Mouse (Mus musculus): ENCODE results near the gene Zswim1. TPM values are rescaled to one million over a fixed set of nuclear protein-coding genes. Genes with fewer than 3 reads are reported as not detected.

The Zswim1 gene
- 24.9 and 29.2 TPM in 2 replicates for polyA plus RNA-seq (2015; fragmentation: Nextera tagmentation; extraction: Ambion mirVana)

DNA sequence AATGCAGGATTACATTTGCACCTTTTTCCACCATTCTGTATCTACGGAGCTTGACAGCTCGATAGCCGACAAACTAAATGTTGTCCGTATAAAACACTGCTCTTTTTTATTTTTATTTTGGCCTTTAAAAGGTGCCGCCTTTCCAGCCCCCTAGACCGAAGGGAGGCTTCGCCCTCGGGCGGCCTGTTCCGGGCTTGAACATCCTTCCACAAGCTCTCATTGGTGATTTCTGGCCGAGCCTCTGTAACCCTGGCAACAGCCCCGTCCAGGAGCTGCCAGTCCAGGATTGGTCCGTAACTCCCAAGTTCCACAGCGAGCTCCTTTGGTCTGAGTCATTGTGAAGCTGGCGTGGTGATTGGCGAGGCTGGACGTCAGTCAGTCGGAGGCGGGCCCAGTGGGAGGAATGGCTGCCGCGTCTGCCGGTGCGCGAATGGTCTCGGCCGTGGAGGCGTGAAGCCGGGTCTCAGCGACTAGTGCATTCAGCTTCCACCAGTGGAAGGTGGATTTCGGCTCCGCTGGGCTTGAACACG lies at the start of gene Zswim1:
TSS of gene Zswim1 (plus strand) at position 51 of the 530 bp plus-strand sequence.
- H3K27me3 ChIP-seq: no peaks in the 10 kb centered on the region
- peak within 1 kb of the TSS; percentile 64 for H3K4me3 ChIP-seq
- H3K9me3 ChIP-seq: no peaks in the 10 kb centered on the region
- H3K4me1 ChIP-seq (replicated peaks): peaks cover 28% of the 10 kb centered on the region
- peak within 1 kb of the TSS; percentile 82 for H3K9ac ChIP-seq
- ATAC-seq (ENCODE audit: low FRiP score, low read depth): peak; percentile 98
- peaks cover 27% of the 10 kb centered on the region for H3K36me3 ChIP-seq
- H3K4me2 ChIP-seq: peak within 1 kb of the TSS; percentile 60
- under 1% methylated on average over 32 of the region's 32 CpGs for WGBS
- peak within 1 kb of the TSS; percentile 92 for H3K27ac ChIP-seq (replicated peaks)

DNA sequence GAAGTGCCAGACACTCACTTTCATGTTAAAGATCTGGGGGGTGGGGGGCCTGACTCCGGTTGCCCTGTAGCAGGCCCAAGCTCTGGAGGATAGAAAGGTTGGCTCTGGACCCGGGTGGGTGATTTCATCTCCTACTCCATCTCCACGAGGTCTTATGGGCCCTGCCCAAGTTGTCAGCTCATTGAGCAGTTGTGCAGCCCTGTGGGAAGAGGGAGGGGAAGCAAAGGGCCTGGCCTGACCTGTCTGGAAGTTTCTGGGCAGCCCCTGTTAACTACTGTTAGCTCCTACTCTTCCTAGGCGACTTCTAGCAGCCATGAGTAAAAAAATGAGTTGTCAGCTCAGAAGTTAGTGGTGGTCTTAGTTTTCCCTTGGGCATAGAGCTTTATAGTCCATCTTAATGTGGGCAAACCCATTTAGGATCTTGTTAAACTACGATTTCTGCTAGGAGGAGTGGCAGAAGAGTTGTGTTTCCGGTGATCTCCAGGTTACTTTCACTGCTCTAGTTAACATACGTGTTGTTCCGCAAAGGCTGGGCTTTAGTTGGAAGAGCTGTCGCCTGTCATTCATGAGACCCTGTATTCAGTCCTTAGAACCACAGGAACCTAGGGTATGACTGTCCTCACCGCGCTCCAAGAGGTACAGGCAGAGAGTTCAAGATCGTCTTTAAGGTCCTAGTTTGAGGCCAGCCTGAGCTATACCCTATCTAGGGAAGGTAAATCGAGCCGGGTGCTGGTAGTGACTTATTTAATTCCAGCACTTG lies 49.1 kb upstream of the Zswim1 start:
- H3K4me3 ChIP-seq: no peak overlapping the region
- WGBS: 79% methylated on average over 14 of the region's 14 CpGs

DNA sequence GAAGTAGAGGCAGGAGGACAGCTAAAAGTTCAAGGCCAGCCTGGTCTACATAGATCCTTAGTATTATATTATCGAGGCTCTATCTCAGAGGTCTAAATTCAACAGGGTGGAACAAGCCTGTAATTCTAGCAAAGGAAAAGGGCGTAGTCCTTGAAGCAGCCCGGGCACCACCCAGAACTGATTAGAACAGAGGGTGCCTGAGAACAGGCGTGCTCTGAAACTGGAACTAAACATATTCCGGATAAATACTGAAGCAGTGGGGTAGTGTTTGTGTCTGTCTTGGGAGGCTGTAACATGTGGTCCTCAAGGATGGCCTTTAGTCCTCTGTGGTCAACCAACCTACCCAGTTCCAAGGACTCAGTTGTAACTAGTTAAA lies 48.5 kb upstream of the Zswim1 start:
- H3K4me1 ChIP-seq (replicated peaks): peaks cover 10% of the 10 kb centered on the region
- no peak for ATAC-seq (ENCODE audit: low FRiP score, low read depth)
- WGBS: 88% methylated on average over 5 of the region's 5 CpGs

More for the DNA sequence above, 49.1 kb upstream of the Zswim1 start:
- Histone ChIP-seq H3K4me2 (no peak overlapping the region), H3K4me1 (replicated peaks) (peaks cover 10% of the 10 kb centered on the region), H3K9me3 (no peaks in the 10 kb centered on the region), H3K9ac (no peak overlapping the region), H3K27me3 (no peaks in the 10 kb centered on the region), H3K27ac (replicated peaks) (no peak overlapping the region), H3K36me3 (no peaks in the 10 kb centered on the region)
- ATAC-seq (ENCODE audit: low FRiP score, low read depth): no peak

DNA sequence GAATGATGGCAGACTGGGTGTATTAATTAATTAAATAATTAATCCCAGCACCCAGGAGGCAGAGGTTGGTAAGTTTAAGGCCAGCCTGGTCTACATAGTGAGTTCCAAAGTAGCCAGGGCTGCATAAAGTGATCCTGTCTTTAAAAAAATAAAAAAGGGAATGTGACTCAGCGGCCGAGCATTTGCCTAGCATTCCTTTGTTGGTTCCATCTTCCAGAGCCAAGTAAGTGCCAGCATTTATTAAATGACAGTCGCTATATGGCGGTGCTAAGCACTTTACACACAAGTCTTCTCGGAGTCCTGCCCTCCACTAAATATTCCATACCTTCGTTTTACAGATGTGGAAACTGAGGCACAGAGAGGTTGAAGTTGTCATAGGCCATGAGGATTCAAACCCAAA lies 46.4 kb upstream of the Zswim1 start:
- H3K9ac ChIP-seq: no peak overlapping the region
- no peak overlapping the region for H3K4me2 ChIP-seq
- H3K27me3 ChIP-seq: no peaks in the 10 kb centered on the region
- no peaks in the 10 kb centered on the region for H3K9me3 ChIP-seq
- no peak overlapping the region for H3K4me3 ChIP-seq
- no peak for ATAC-seq (ENCODE audit: low FRiP score, low read depth)
- no peaks in the 10 kb centered on the region for H3K36me3 ChIP-seq
- H3K4me1 ChIP-seq (replicated peaks): no peaks in the 10 kb centered on the region
- 92% methylated on average over 6 of the region's 6 CpGs for WGBS
- H3K27ac ChIP-seq (replicated peaks): no peak overlapping the region

More for the DNA sequence above, 48.5 kb upstream of the Zswim1 start:
- Histone ChIP-seq H3K4me2 (no peak overlapping the region), H3K27me3 (no peaks in the 10 kb centered on the region), H3K4me3 (no peak overlapping the region), H3K9me3 (no peaks in the 10 kb centered on the region), H3K36me3 (no peaks in the 10 kb centered on the region), H3K27ac (replicated peaks) (no peak overlapping the region), H3K9ac (no peak overlapping the region)

DNA sequence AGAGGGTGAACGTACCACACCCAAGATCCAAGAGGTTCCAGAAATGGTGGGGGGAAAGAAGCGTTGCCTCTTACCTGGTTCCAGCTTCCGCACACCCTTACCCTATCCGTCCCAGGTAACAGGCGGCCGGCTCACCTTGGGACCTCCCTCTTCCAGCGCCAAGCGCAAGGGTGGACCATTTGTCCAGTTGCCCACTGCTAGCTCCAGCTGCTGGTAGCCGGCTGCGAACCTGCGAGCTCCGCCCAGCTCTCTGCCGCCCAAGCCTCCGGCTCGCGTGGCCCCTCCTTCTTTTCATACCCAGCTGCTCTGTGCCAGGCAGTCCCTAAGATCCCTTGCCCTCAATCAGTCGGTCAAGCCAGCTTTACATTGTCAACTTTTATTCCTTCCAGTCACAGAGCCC lies 45.7 kb upstream of the Zswim1 start:
- Histone ChIP-seq H3K4me1 (replicated peaks) (no peaks in the 10 kb centered on the region), H3K27ac (replicated peaks) (no peak overlapping the region), H3K4me2 (no peak overlapping the region), H3K9ac (no peak overlapping the region), H3K4me3 (no peak overlapping the region), H3K9me3 (no peaks in the 10 kb centered on the region), H3K36me3 (no peaks in the 10 kb centered on the region), H3K27me3 (no peaks in the 10 kb centered on the region)
- WGBS: 72% methylated on average over 17 of the region's 17 CpGs
- no peak for ATAC-seq (ENCODE audit: low FRiP score, low read depth)

DNA sequence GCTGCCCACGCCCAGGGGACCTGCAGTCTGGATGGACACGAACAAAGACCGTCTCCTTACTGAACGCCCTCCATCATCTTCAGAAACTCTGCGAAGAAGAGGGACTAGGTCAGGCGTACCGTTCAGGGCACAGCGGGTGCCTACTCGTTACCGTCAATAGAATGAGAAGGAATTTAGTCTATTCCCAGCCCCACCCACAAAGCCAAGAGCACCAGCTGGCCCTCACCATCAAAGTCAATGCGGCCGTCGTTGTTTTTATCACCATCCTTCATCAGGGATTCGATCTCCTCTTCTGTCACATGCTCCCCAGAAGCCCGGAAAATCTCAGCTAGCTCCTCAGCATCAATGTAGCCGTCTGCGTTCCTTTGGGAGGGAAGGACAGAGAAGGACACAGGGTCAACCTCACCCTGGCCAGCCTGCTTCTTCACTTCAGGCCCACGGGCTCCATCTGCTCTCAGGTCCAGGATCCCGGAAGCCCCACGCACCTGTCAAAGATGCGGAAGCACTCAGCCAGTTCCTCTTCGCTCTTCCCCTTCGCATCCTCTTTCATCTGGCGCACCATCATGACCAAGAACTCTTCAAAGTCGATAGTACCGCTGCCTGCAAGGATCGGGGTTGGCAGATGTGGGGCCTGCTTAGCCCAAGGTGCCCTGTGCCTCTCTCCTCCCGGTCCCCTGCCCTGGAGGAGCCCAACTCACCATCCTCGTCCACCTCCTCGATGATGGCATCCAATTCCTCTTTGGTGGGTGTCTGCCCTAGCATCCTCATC lies 45.1 kb upstream of the Zswim1 start:
- no peaks in the 10 kb centered on the region for H3K36me3 ChIP-seq
- no peaks in the 10 kb centered on the region for H3K27me3 ChIP-seq
- no peaks in the 10 kb centered on the region for H3K4me1 ChIP-seq (replicated peaks)
- no peak overlapping the region for H3K4me2 ChIP-seq
- H3K4me3 ChIP-seq: no peak overlapping the region
- ATAC-seq (ENCODE audit: low FRiP score, low read depth): no peak
- H3K9ac ChIP-seq: no peak overlapping the region
- H3K27ac ChIP-seq (replicated peaks): no peak overlapping the region
- WGBS: 82% methylated on average over 30 of the region's 30 CpGs
- H3K9me3 ChIP-seq: no peaks in the 10 kb centered on the region

DNA sequence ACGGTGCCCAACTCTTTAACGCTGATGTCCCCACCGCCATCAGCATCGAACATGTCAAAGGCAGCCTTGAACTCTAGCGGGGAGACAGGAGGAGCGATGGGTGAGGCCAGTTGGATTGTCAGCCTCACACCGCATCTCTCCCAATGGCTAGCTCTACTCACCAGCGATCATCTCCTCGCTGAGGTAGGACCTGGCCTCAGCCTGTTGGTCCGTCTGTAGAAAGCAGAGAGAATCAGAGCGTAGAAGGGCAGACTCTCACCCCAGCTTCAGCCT lies 44.5 kb upstream of the Zswim1 start:
- H3K9ac ChIP-seq: no peak overlapping the region
- no peak for ATAC-seq (ENCODE audit: low FRiP score, low read depth)
- H3K4me3 ChIP-seq: no peak overlapping the region
- no peak overlapping the region for H3K27ac ChIP-seq (replicated peaks)
- no peaks in the 10 kb centered on the region for H3K4me1 ChIP-seq (replicated peaks)
- H3K27me3 ChIP-seq: no peaks in the 10 kb centered on the region
- no peaks in the 10 kb centered on the region for H3K36me3 ChIP-seq
- H3K9me3 ChIP-seq: no peaks in the 10 kb centered on the region
- 91% methylated on average over 11 of the region's 11 CpGs for WGBS
- no peak overlapping the region for H3K4me2 ChIP-seq

DNA sequence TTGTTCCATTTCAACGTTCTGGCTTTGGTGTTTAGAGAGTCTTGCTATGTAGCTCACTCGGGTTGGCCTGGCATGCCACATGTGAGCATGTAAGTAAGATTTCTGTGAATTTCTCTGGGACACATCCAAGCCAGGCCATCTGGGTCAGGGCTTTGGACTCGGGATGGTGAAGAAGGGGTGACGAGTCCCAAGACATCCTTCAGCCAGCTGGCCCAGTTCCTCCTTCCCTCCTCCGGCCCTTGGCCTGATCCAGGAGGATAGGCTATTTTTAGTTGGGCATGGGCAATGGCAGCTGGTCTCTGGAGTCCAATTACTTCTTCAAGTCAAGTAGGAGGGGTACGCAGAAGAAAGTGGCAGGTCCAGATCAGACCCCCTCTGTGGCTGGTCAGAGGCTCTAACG lies 43.7 kb upstream of the Zswim1 start:
- ATAC-seq (ENCODE audit: low FRiP score, low read depth): no peak
- 85% methylated on average over 7 of the region's 7 CpGs for WGBS
- H3K9me3 ChIP-seq: no peaks in the 10 kb centered on the region

DNA sequence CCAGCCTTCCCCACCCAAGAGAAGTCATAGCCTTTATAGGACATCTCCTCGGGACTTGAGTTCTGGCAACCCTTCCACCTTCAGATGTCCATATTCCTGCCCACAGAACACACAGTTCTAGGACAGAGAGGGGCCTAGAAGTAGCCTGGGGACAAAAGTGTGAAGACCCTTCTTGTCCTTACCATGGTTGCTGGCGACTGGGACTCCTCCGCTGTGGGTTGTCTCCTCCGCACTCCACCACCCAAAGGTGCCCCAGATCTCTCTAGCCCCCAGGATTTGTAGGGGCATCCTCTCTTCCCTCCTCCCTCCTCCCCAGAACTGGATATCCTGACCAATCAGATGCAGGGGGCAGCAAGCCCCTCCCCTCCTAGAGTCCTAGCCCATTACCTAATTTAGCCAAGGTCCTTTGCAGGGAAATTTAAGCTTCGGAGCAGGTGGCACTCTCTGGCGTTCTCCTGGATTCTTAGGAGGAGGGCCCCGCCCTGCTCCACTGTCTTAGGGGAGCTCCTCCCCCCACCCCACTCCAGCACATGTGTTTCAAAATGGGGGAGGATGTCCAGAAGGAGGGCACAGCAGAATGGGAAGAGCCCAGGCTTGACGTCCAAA lies 42.9 kb upstream of the Zswim1 start, which contains the start of gene Tnnc2:
TSS of gene Tnnc2 (minus strand) at position 487 of the 606 bp plus-strand sequence.
- no peaks in the 10 kb centered on the region for H3K36me3 ChIP-seq
- H3K9ac ChIP-seq: no peak within 1 kb of the TSS
- no peaks in the 10 kb centered on the region for H3K27me3 ChIP-seq
- H3K27ac ChIP-seq (replicated peaks): no peak within 1 kb of the TSS
- peaks cover under 1% of the 10 kb centered on the region for H3K4me1 ChIP-seq (replicated peaks)
- H3K9me3 ChIP-seq: no peaks in the 10 kb centered on the region
- WGBS: 69% methylated on average over 8 of the region's 8 CpGs
- H3K4me2 ChIP-seq: no peak within 1 kb of the TSS
- no peak within 1 kb of the TSS for H3K4me3 ChIP-seq
- ATAC-seq (ENCODE audit: low FRiP score, low read depth): no peak

More for the DNA sequence above, 43.7 kb upstream of the Zswim1 start:
- no peak overlapping the region for H3K9ac ChIP-seq
- H3K4me1 ChIP-seq (replicated peaks): no peaks in the 10 kb centered on the region
- no peak overlapping the region for H3K27ac ChIP-seq (replicated peaks)
- no peaks in the 10 kb centered on the region for H3K36me3 ChIP-seq
- no peak overlapping the region for H3K4me3 ChIP-seq
- H3K27me3 ChIP-seq: no peaks in the 10 kb centered on the region
- H3K4me2 ChIP-seq: no peak overlapping the region

DNA sequence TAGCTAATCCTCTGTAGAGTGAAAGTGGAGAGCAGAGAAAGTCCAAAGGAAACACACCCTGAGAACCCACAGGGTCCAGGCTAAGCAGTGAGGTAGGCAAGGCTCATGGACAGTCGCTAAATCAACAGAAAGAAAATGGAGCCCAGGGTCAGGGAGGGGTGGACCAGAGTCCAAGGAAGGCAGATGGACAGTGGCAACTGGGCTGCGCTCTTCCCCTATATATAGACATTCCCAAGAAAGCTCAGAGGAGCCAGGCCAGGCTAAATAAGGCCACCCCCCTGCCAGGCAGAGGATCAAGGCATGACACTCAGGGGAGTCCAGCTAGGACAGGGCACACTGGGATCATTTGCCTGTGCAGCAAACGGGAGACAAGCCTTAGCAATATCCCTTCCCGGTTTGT lies 40.6 kb upstream of the Zswim1 start:
- Histone ChIP-seq H3K9me3 (no peaks in the 10 kb centered on the region), H3K4me2 (no peak overlapping the region), H3K36me3 (no peaks in the 10 kb centered on the region), H3K4me3 (no peak overlapping the region), H3K9ac (no peak overlapping the region), H3K27ac (replicated peaks) (no peak overlapping the region), H3K4me1 (replicated peaks) (peaks cover 12% of the 10 kb centered on the region), H3K27me3 (no peaks in the 10 kb centered on the region)
- no peak for ATAC-seq (ENCODE audit: low FRiP score, low read depth)
- whole genome bisulfite sequencing: 76% methylated on average over 4 of the region's 4 CpGs

DNA sequence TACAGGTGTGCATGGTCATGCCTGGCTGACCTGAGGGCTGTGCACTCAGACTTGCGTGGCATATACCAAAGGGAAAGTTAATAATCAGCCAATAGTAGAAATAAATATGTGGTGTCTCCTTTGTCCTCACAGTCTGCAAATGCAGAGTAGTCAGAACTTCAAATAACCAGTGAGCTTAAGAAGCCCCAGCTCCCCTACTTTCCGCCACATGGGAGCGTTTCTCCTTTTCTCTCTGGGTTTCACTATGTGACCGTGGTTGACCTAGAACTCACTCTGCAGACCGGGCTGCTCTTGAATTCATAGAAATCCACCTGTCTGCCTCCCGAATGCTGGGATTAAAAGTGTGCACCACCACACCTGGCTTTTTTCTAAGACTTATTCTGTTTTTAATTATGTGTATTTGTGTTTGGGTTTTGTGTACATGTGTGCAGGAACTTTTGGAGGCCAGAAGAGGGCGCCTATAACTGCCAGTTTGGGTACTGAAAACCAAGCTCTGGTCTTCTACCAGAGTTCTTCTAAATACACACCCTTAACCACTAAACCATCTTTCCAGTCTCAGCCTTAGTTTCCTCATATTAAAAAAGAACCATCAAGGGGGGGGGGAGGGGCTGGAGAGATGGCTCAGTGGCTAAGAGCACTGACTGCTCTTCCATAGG lies 38.4 kb upstream of the Zswim1 start:
- Histone ChIP-seq H3K4me1 (replicated peaks) (peaks cover 25% of the 10 kb centered on the region), H3K9ac (no peak overlapping the region), H3K27me3 (no peaks in the 10 kb centered on the region), H3K36me3 (no peaks in the 10 kb centered on the region; the same call in 1 of the 2 replicates), H3K4me3 (no peak overlapping the region), H3K27ac (replicated peaks) (no peak overlapping the region), H3K9me3 (no peaks in the 10 kb centered on the region), H3K4me2 (no peak overlapping the region)
- ATAC-seq (ENCODE audit: low FRiP score, low read depth): no peak
- 82% methylated on average over 7 of the region's 7 CpGs for WGBS
